Mouse (Mus musculus) embryonic facial prominence, embryonic 14.5 days (tissue): ENCODE measurements around the gene Scamp2. TPM values are rescaled to one million over a fixed set of nuclear protein-coding genes. Genes with fewer than 3 reads are reported as not detected.

Experiments used
- ATAC-seq: fragments of 200-750 bp; cut with Nextera tagmentation; 2 replicates; pipeline ENCODE4 v1.8.0; 2017; ENCODE audit warnings: low read depth, moderate number of reproducible peaks, moderate TSS enrichment
- DNase-seq: peaks from one replicate; pipeline ENCODE4 v3.0.0-alpha.2; 2015; ENCODE audit warnings: low spot score
- H3K27ac ChIP-seq: fragments of 300-500 bp; sonication (generic); replicated peaks from 2 replicates; pipeline ENCODE4 v1.5.1; 2014; ENCODE audit warnings: low read depth, mild to moderate bottlenecking, low read length, moderate library complexity
- H3K27me3 ChIP-seq: fragments of 300-500 bp; sonication (generic); replicated peaks from 2 replicates; pipeline ENCODE4 v1.6.1; 2014; ENCODE audit warnings: low read length; ENCODE audit not compliant: control insufficient read depth, insufficient read depth
- H3K36me3 ChIP-seq: fragments of 300-500 bp; sonication (generic); 2 replicates; pipeline ENCODE4 v1.6.1; 2014; ENCODE audit warnings: low read length, mixed read lengths; ENCODE audit not compliant: control insufficient read depth, insufficient read depth
- H3K4me1 ChIP-seq: fragments of 300-500 bp; sonication (generic); 2 replicates; pipeline ENCODE4 v1.6.1; 2014; ENCODE audit warnings: antibody characterized with exemption, low read length; ENCODE audit not compliant: control insufficient read depth, insufficient read depth
- H3K4me2 ChIP-seq: fragments of 300-500 bp; sonication (generic); 2 replicates; pipeline ENCODE4 v1.6.1; 2014; ENCODE audit warnings: low read depth, mild to moderate bottlenecking, low read length, moderate library complexity, mixed read lengths
- H3K4me3 ChIP-seq: fragments of 300-500 bp; sonication (generic); 2 replicates; pipeline ENCODE4 v1.5.1; 2014; ENCODE audit warnings: low read depth, mild to moderate bottlenecking, low read length
- H3K9ac ChIP-seq: fragments of 300-500 bp; sonication (generic); 2 replicates; pipeline ENCODE4 v1.6.1; 2014; ENCODE audit warnings: low read depth, mild to moderate bottlenecking, low read length, moderate library complexity, mixed read lengths
- H3K9me3 ChIP-seq: fragments of 300-500 bp; sonication (generic); 2 replicates; pipeline ENCODE4 v1.6.1; 2016; ENCODE audit warnings: low read length; ENCODE audit not compliant: control insufficient read depth
- WGBS: fragments of 180-500 bp; shearing (Covaris S2); extraction: QIAGEN DNeasy Blood & Tissue Kit; methylation state at CpG from one replicate; pipeline ENCODE4 v1.1.7; 2014; 5-methylcytosine and 5-hydroxymethylcytosine counted together
- polyA plus RNA-seq: library from polyadenylated mRNA; unstranded; fragments of >200 nt; fragmentation: Nextera tagmentation; extraction: Ambion mirVana; gene quantifications from 2 replicates; pipeline ENCODE4 v1.2.1, GENCODE M21; 2014

Scamp2 gene
- polyA plus RNA-seq, 1 experiment from 2014 or later = 79.4 TPM

DNA sequence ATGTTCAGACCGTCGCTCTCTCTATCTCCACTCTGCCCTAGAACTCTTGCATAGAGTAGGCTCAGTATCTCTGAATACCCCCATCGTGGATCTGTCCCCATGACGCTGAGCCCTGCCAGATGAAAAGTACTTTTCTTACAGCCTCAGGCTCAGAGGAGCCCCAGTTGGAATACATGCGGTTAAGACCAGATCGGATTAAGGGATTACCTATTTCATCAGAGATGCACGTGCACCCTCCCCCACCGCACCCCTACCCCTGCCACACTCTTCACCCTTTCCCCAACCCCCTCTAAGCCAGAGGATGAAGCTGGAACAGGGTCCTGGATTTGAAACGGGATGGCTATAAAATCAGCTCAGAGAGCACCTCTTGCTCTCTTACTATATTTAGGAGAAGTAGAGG lies 44.8 kb downstream of the Scamp2 start:
- Histone ChIP-seq H3K27ac (no peak overlapping the region), H3K4me3 (no peak overlapping the region), H3K36me3 (no peaks in the 10 kb centered on the region), H3K9me3 (no peaks in the 10 kb centered on the region), H3K9ac (no peak overlapping the region), H3K4me2 (no peak overlapping the region), H3K4me1 (no peaks in the 10 kb centered on the region), H3K27me3 (peaks cover 4% of the 10 kb centered on the region; the same call in 1 of the 2 replicates)
- ATAC-seq (no peak), DNase-seq (no peak)
- WGBS = 12% methylated on average over 9 of the region's 9 CpGs

DNA sequence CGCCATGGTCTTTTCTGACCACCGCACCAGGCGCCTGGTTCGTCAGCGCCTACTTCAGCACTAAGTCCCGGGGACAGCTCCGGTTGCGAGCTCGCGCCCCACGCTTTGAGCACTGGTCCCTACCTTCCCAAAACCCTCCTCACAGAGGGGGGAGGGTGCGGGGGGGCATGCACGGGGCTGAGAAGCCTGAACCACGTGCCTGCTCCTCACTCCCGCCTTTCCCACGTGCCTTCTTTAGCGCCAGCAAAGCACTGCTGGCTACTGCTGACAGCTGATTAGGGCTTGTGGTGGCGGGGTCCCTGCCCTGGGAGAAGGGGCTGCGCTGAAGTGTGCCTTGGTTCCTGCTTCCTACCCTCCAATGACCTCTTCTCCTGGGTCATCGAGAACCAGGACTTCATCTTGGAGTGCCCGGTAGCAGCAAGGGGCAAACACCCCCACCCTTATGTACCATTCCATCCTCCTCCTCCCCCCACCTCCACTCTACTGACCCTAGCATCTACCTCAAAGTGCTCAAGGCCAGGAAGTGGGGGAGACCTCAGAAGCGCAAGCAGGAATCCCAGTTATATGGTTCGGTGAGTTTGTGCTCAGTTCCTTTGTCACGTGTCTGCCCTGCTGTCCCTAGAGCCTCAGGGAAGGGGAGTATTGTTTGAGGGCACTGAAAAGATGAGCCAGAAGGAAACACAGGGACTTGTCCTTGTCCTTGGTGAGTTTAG lies 45.6 kb downstream of the Scamp2 start, which contains the start of gene Cplx3:
Cplx3 (minus strand) TSS at position 143 of the 713 bp plus-strand sequence.
- no peaks in the 10 kb centered on the region for H3K36me3 ChIP-seq
- H3K27me3 ChIP-seq = peaks cover 4% of the 10 kb centered on the region; the same call in 1 of the 2 replicates
- no peaks in the 10 kb centered on the region for H3K9me3 ChIP-seq
- WGBS = 5% methylated on average over 23 of the region's 24 CpGs
- H3K4me3 ChIP-seq = no peak within 1 kb of the TSS
- H3K4me1 ChIP-seq = no peaks in the 10 kb centered on the region
- ATAC-seq = peak; percentile 51; the same call in 1 of the 2 replicates
- no peak within 1 kb of the TSS for H3K9ac ChIP-seq
- no peak within 1 kb of the TSS for H3K4me2 ChIP-seq
- DNase-seq = peak; percentile 74
- H3K27ac ChIP-seq = no peak within 1 kb of the TSS

DNA sequence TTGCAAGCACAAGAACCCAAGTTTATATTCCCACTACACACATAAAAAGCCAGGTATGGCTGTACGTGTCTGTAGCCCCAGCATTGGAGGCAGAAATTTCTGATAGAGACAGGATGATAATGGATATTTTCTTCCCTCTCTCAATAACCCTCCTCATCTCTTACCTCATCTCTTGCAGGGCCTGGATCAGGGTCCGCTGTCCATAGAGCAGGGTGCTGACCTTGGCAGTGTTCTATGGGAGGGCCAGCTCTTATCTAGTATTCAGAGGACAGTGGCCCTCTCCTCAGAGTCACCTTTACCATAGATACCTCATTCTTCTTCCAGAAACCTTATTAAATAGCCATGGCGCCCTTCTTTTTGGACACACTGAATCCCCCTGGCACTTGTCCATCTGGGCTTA lies 49.1 kb downstream of the Scamp2 start:
- no peak overlapping the region for H3K27ac ChIP-seq
- ATAC-seq = no peak

DNA sequence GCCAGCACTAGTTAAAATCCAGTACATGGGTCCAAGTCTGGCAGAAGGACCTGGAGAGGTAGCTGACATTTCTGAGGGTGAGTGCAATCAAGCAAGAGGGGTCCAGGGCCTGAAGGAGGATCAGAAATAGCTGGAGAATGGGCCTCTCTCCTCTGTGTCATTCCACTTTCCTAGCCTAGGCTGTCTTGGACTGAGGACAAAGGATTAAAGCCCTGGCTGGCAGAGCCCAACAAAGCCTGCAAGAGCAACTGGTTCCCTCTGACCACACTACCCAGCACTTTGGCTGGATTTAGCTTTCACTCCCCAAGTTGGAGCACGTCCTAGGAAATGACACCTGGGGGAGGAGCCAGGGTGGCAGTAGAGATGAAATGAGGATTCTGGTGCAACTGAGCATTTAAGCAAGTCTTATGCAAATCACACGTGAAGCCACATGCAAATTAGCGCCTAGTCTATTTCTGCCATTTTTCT lies 49.6 kb downstream of the Scamp2 start:
- Histone ChIP-seq H3K27ac (no peak overlapping the region), H3K4me2 (no peak overlapping the region), H3K9me3 (no peaks in the 10 kb centered on the region), H3K27me3 (peaks cover 2% of the 10 kb centered on the region; the same call in 1 of the 2 replicates), H3K9ac (no peak overlapping the region), H3K4me1 (no peaks in the 10 kb centered on the region), H3K36me3 (no peaks in the 10 kb centered on the region), H3K4me3 (no peak overlapping the region)
- DNase-seq (peak; percentile 18), ATAC-seq (no peak)
- WGBS = 51% methylated on average over 3 of the region's 3 CpGs

More for the DNA sequence above, 49.1 kb downstream of the Scamp2 start:
- WGBS = 44% methylated on average over 3 of the region's 3 CpGs
- Histone ChIP-seq H3K4me3 (no peak overlapping the region), H3K9ac (no peak overlapping the region), H3K4me1 (no peaks in the 10 kb centered on the region), H3K9me3 (no peaks in the 10 kb centered on the region), H3K4me2 (no peak overlapping the region), H3K36me3 (no peaks in the 10 kb centered on the region), H3K27me3 (peaks cover 4% of the 10 kb centered on the region; the same call in 1 of the 2 replicates)
- no peak for DNase-seq

DNA sequence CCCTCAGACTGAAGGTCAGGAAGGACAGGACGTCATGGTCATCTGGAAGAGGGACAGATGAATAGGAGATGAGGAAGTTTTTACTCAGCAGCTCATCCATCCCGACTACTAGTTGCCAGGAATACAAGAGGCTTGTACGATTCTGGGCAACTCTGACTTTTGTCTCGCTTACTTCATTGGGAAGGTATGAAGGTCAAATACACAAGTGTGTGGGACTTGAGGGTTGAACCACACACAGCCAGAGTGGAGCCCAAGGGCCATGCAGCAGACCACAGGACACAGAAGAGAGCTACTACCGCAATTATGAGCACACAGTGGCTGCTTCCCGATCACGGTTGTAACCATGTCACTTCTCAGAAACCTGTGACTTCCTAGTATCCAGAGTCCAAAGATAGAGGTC lies 51.8 kb downstream of the Scamp2 start:
- WGBS = 79% methylated on average over 7 of the region's 7 CpGs
- Histone ChIP-seq H3K36me3 (no peaks in the 10 kb centered on the region), H3K27ac (no peak overlapping the region), H3K4me2 (no peak overlapping the region), H3K9me3 (no peaks in the 10 kb centered on the region), H3K27me3 (no peaks in the 10 kb centered on the region), H3K4me1 (no peaks in the 10 kb centered on the region), H3K4me3 (no peak overlapping the region), H3K9ac (no peak overlapping the region)
- no peak for ATAC-seq
- DNase-seq = no peak

DNA sequence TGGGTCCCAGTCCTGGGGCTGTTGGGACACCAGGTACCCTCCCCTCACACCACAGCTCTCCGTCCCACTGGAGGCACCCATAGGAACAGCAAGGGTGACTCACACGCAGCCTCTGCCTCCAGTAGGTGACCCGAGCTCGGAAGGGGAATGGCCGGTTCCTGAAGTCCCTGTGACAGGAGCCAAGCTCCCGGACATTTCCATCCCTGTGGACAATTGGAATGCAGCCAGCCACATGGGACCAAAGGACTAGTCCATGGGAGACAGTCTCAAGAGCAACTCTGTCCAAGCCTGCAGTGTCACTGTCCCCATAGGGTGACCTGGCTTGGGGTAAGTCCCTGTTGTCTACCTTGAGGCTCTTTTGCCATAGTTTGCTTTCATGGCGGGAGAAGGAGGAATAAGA lies 53.2 kb downstream of the Scamp2 start:
- 83% methylated on average over 7 of the region's 7 CpGs for WGBS
- H3K27ac ChIP-seq = no peak overlapping the region
- H3K36me3 ChIP-seq = no peaks in the 10 kb centered on the region
- H3K27me3 ChIP-seq = no peaks in the 10 kb centered on the region
- H3K4me2 ChIP-seq = no peak overlapping the region
- DNase-seq (no peak), ATAC-seq (no peak)
- H3K9me3 ChIP-seq = no peaks in the 10 kb centered on the region
- H3K4me1 ChIP-seq = no peaks in the 10 kb centered on the region
- no peak overlapping the region for H3K9ac ChIP-seq
- H3K4me3 ChIP-seq = no peak overlapping the region

DNA sequence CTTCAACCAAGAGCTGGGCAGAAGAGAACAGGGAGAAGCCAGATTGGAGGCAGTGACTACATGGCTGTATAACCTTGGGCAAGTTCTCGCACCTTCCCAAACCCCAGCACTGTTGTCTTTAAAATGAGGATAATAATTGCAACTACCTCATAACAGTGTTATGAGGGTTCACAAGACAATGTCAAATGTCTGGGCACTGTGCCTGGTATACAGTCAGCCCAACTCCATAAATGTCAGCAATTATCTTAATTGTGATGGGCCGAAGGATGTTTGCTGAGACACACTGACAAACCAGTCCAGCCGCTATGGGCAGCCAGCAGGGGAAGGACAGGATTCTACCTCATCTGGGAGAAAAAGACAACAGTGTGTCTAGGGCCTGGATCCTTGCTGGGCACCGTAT lies 54.0 kb downstream of the Scamp2 start:
- ATAC-seq (no peak), DNase-seq (no peak)
- H3K9me3 ChIP-seq = no peaks in the 10 kb centered on the region
- H3K9ac ChIP-seq = no peak overlapping the region
- 75% methylated on average over 4 of the region's 4 CpGs for WGBS
- no peaks in the 10 kb centered on the region for H3K27me3 ChIP-seq
- no peaks in the 10 kb centered on the region for H3K36me3 ChIP-seq
- H3K4me1 ChIP-seq = no peaks in the 10 kb centered on the region
- H3K4me3 ChIP-seq = no peak overlapping the region
- no peak overlapping the region for H3K4me2 ChIP-seq
- H3K27ac ChIP-seq = no peak overlapping the region

DNA sequence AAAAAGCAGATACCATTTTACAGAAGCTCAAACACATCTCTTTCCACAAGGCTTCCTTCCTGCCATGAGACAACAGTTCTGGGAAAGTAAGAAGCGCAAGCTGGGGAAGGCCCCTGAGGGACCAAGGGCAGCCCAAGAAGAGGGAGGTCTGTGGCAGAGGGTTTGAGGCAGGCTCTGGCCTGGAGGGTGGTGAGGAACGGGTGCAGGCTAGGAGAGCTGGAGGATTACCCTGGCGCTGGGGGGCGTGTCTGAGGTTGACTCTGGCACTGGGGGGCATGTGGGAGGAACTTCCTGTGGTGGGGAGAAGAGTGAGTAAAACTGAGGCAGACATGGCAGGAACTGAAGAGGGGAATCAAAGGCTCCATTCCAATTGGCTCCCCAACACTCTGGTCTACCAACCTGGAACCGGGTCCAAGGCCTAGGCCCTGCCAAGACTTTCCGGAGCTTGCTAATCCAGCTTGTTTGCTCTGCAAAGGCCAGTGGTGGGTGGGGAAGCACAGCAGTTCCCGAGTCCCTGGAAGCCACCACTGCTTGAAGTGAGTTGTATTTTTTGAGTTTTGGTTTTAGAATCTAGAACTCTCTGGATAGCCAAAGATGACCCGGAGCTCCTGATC lies 56.9 kb downstream of the Scamp2 start:
- ATAC-seq (no peak), DNase-seq (no peak)
- no peaks in the 10 kb centered on the region for H3K9me3 ChIP-seq
- H3K4me3 ChIP-seq = no peak overlapping the region
- WGBS = 67% methylated on average over 8 of the region's 8 CpGs
- no peaks in the 10 kb centered on the region for H3K27me3 ChIP-seq
- H3K27ac ChIP-seq = no peak overlapping the region
- H3K9ac ChIP-seq = no peak overlapping the region
- no peak overlapping the region for H3K4me2 ChIP-seq
- H3K4me1 ChIP-seq = no peaks in the 10 kb centered on the region
- no peaks in the 10 kb centered on the region for H3K36me3 ChIP-seq
